Mouse (Mus musculus): Measurements from ENCODE around the gene Ankrd33.
A peak's percentile ranks its signal among the peaks of the same experiment; 100 is the strongest.

Ankrd33 gene

GRCm38 (mm10) chr15:101115511-101116110, at the start of gene Ankrd33:
Gene Ankrd33 (plus strand): TSS chr15:101115755.
- DNase-seq, result no peak

- DNase-seq, result no peak
Observed at GRCm38 (mm10) chr15:101066364-101066847, 49.1 kb upstream of the Ankrd33 start.

GRCm38 (mm10) chr15:101066920-101067696, 48.4 kb upstream of the Ankrd33 start:
- peak in 1 of 2 experiments; percentile 56 for DNase-seq

GRCm38 (mm10) chr15:101068029-101068428, 47.5 kb upstream of the Ankrd33 start:
- DNase-seq, result peak; percentile 60 to 69

- DNase-seq, result peak in 1 of 2 experiments; percentile 53
Observed at GRCm38 (mm10) chr15:101068671-101069070, 46.9 kb upstream of the Ankrd33 start.

GRCm38 (mm10) chr15:101069641-101070190, 45.8 kb upstream of the Ankrd33 start:
- DNase-seq, result peak; percentile 67 to 78

GRCm38 (mm10) chr15:101070762-101071161, 44.8 kb upstream of the Ankrd33 start:
- peak; percentile 65 to 81 for DNase-seq

- DNase-seq, result no peak
Observed at GRCm38 (mm10) chr15:101072736-101073135, 42.8 kb upstream of the Ankrd33 start.

- no peak for DNase-seq
Observed at GRCm38 (mm10) chr15:101074067-101074466, 41.5 kb upstream of the Ankrd33 start.

GRCm38 (mm10) chr15:101075150-101075549, 40.4 kb upstream of the Ankrd33 start:
- DNase-seq, result peak; percentile 53 to 68

- peak in 1 of 2 experiments; percentile 67 for DNase-seq
Observed at GRCm38 (mm10) chr15:101075656-101076055, 39.9 kb upstream of the Ankrd33 start.

GRCm38 (mm10) chr15:101076071-101077000, 39.2 kb upstream of the Ankrd33 start:
- peak; percentile 69 to 82 for DNase-seq

- peak; percentile 53 to 71 for DNase-seq
Observed at GRCm38 (mm10) chr15:101077001-101077812, 38.3 kb upstream of the Ankrd33 start.

- peak; percentile 69 to 80 for DNase-seq
Observed at GRCm38 (mm10) chr15:101077813-101078730, 37.5 kb upstream of the Ankrd33 start, which contains the start of gene Fignl2. Gene Fignl2 (minus strand): TSS chr15:101078567.

- peak; percentile 91 to 95 for DNase-seq
Observed at GRCm38 (mm10) chr15:101078731-101079156, 36.8 kb upstream of the Ankrd33 start.

GRCm38 (mm10) chr15:101080031-101080520, 35.5 kb upstream of the Ankrd33 start:
- DNase-seq, result no peak

GRCm38 (mm10) chr15:101081035-101081548, 34.5 kb upstream of the Ankrd33 start:
- peak in 1 of 2 experiments; percentile 28 for DNase-seq

GRCm38 (mm10) chr15:101082236-101082635, 33.3 kb upstream of the Ankrd33 start:
- DNase-seq, result peak in 1 of 2 experiments; percentile 27

GRCm38 (mm10) chr15:101084499-101084898, 31.1 kb upstream of the Ankrd33 start:
- no peak for DNase-seq

- DNase-seq, result no peak
Observed at GRCm38 (mm10) chr15:101086451-101086850, 29.1 kb upstream of the Ankrd33 start.
